Mouse (Mus musculus) adrenal gland, postnatal 4 days (tissue): ENCODE measurements around the gene Slitrk6. TPM values are rescaled to one million over a fixed set of nuclear protein-coding genes. Genes with fewer than 3 reads are reported as not detected.

Source experiments
- DNase-seq, 2 experiments: peaks; one replicate each; pipeline ENCODE4 v3.0.0; 2021 to 2022; ENCODE audit warnings: low spot score in 2 of 2, mixed read lengths in 2 of 2
- long read RNA-seq, 2 experiments: library from polyadenylated mRNA; stranded (forward); transcript quantifications; one replicate each; pipeline ENCODE4 v2.0.0; 2021
- total RNA-seq, 2 experiments: library from RNA; stranded (reverse); gene quantifications; 2 replicates each; pipeline ENCODE4 v1.2.3; 2021

Gene Slitrk6
- total RNA-seq, result 1 to 10 TPM; 3.0 to 3.1 TPM
- long read RNA-seq, experiment 1, result 0 reads
- long read RNA-seq, experiment 2, partial matches to known transcripts, result 0 of 1 reads
- long read RNA-seq, experiment 2, other reads (novel, unspliced or antisense), result 1 of 1 reads

GRCm38 (mm10) chr14:110754484-110755307, at the start of gene Slitrk6:
Gene Slitrk6 (minus strand): TSS chr14:110755149.
- DNase-seq, result no peak

- DNase-seq, result no peak
Measured at GRCm38 (mm10) chr14:110777546-110777945, 22.6 kb upstream of the Slitrk6 start.

DNA sequence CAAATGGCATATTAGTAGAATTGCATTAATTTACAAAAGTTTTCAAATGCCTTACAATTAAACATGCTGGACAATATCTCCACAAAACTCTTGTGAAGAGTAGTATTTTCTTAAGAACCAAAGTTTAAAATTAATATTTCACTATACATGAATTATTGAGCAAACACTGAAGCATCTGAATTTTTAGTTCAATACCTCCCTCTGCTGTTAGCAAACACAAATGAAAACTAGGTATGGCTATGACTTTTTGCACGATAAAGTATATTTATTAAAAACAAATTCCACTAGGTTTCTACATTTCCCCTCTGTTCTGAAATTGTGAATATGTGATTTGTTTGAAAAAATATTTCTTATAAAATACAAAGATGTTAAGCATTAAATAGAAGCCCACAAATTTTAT, 15.7 kb upstream of the Slitrk6 start:
- DNase-seq, result no peak

GRCm38 (mm10) chr14:110762588-110763220, 7.8 kb upstream of the Slitrk6 start:
- DNase-seq, result no peak

GRCm38 (mm10) chr14:110760909-110761308, 6.0 kb upstream of the Slitrk6 start:
- DNase-seq, result no peak

GRCm38 (mm10) chr14:110755308-110755650, 330 bp upstream of the Slitrk6 start:
- DNase-seq, result no peak

DNA sequence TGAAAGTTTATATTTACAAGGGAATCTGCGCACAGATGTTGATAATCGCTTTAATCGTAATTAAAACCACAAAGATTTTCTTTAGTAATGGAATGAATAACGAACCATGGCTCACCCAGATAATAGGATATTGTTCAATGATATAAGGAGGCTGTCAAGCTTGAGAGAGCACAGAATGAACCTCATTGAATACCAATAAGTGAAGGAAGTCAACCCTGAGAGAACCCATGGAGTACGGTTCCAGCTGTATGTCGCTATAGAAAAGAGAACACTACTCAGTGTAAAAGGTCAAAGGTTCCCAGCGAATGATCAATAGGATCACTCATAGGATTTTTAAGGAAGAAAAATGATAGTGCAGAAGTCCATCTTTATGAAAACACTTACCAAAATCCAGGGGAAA, 15.1 kb downstream of the Slitrk6 start:
- no peak for DNase-seq

DNA sequence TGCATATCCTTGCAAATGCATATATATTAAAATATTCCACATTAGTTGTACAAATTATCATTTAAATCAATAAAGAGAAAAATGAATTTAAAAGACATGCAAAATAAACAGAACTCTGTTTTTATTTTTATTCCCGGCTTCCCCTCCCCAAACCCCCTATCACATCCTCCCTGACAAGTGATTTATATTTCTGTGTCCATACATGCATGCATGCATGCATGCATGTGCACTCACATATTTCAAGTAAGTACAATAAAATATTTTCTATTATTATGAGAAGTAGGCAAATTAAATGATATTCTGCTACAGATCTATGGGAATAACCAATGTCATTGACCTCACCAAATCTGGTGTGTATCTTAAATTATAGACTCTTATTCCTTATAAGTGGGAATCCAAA, 15.6 kb downstream of the Slitrk6 start:
- DNase-seq, result no peak

- DNase-seq, result no peak
Measured at GRCm38 (mm10) chr14:110728344-110728910, 26.5 kb downstream of the Slitrk6 start.

GRCm38 (mm10) chr14:110724026-110724576, 30.8 kb downstream of the Slitrk6 start:
- no peak for DNase-seq
